Mouse (Mus musculus): ENCODE measurements around the gene Adi1. TPM values are rescaled to one million over a fixed set of nuclear protein-coding genes. Genes with fewer than 3 reads are reported as not detected.

The Adi1 gene
- 83.1 and 84.0 TPM in 2 replicates for polyA plus RNA-seq (2015; fragmentation: Nextera tagmentation; extraction: Ambion mirVana)

- H3K4me2 ChIP-seq (ENCODE audit: low read depth, low read length), result peak within 1 kb of the TSS; percentile 67
- H3K9me3 ChIP-seq (ENCODE audit: control insufficient read depth, low read length), result no peaks in the 10 kb centered on the region
- peak within 1 kb of the TSS; percentile 96 for H3K27ac ChIP-seq (ENCODE audit: low read length)
- peaks cover 10% of the 10 kb centered on the region for H3K36me3 ChIP-seq (ENCODE audit: control insufficient read depth, insufficient read depth, low read length)
- ATAC-seq (ENCODE audit: low read depth), result peak; percentile 96
- no peaks in the 10 kb centered on the region for H3K27me3 ChIP-seq (ENCODE audit: control insufficient read depth, insufficient read depth, low read depth, low read length)
- WGBS, result 2% methylated on average over 53 of the region's 53 CpGs
- H3K4me1 ChIP-seq (replicated peaks; ENCODE audit: control insufficient read depth, insufficient read depth, low read length), result peaks cover 10% of the 10 kb centered on the region
- H3K9ac ChIP-seq (ENCODE audit: low read length), result peak within 1 kb of the TSS; percentile 78
- peak within 1 kb of the TSS; percentile 66 for H3K4me3 ChIP-seq (ENCODE audit: low read length)
Measured at GRCm38 (mm10) chr12:28675121-28675924, at the start of gene Adi1. Gene Adi1 (plus strand): TSS chr12:28675231.

GRCm38 (mm10) chr12:28625407-28625806 is 49.6 kb upstream of the Adi1 start:
- H3K4me1 ChIP-seq (replicated peaks; ENCODE audit: control insufficient read depth, insufficient read depth, low read length), result peaks cover 21% of the 10 kb centered on the region
- no peak overlapping the region for H3K4me2 ChIP-seq (ENCODE audit: low read depth, low read length)
- ATAC-seq (ENCODE audit: low read depth), result peak; percentile 35; the same call in 1 of the 2 replicates
- no peak overlapping the region for H3K9ac ChIP-seq (ENCODE audit: low read length)
- H3K27me3 ChIP-seq (ENCODE audit: control insufficient read depth, insufficient read depth, low read depth, low read length), result no peaks in the 10 kb centered on the region
- WGBS, result 46% methylated on average over 7 of the region's 7 CpGs
- H3K4me3 ChIP-seq (ENCODE audit: low read length), result no peak overlapping the region
- peaks cover 23% of the 10 kb centered on the region for H3K36me3 ChIP-seq (ENCODE audit: control insufficient read depth, insufficient read depth, low read length)
- no peak overlapping the region for H3K27ac ChIP-seq (ENCODE audit: low read length)
- H3K9me3 ChIP-seq (ENCODE audit: control insufficient read depth, low read length), result no peaks in the 10 kb centered on the region

- Histone ChIP-seq H3K4me3 (ENCODE audit: low read length) (no peak overlapping the region), H3K4me2 (ENCODE audit: low read depth, low read length) (no peak overlapping the region), H3K9me3 (ENCODE audit: control insufficient read depth, low read length) (no peaks in the 10 kb centered on the region), H3K27me3 (ENCODE audit: control insufficient read depth, insufficient read depth, low read depth, low read length) (no peaks in the 10 kb centered on the region), H3K4me1 (replicated peaks; ENCODE audit: control insufficient read depth, insufficient read depth, low read length) (peaks cover 16% of the 10 kb centered on the region), H3K36me3 (ENCODE audit: control insufficient read depth, insufficient read depth, low read length) (peaks cover 38% of the 10 kb centered on the region), H3K27ac (ENCODE audit: low read length) (no peak overlapping the region), H3K9ac (ENCODE audit: low read length) (no peak overlapping the region)
- ATAC-seq (ENCODE audit: low read depth), result no peak
- 44% methylated on average over 4 of the region's 4 CpGs for WGBS
Measured at GRCm38 (mm10) chr12:28627092-28627491, 47.9 kb upstream of the Adi1 start.

- H3K9me3 ChIP-seq (ENCODE audit: control insufficient read depth, low read length), result no peaks in the 10 kb centered on the region
- no peak for ATAC-seq (ENCODE audit: low read depth)
- H3K4me1 ChIP-seq (replicated peaks; ENCODE audit: control insufficient read depth, insufficient read depth, low read length), result peaks cover 7% of the 10 kb centered on the region
- H3K27ac ChIP-seq (ENCODE audit: low read length), result no peak overlapping the region
- 90% methylated on average over 2 of the region's 2 CpGs for WGBS
- H3K9ac ChIP-seq (ENCODE audit: low read length), result no peak overlapping the region
- H3K4me3 ChIP-seq (ENCODE audit: low read length), result no peak overlapping the region
- peaks cover 51% of the 10 kb centered on the region for H3K36me3 ChIP-seq (ENCODE audit: control insufficient read depth, insufficient read depth, low read length)
- H3K4me2 ChIP-seq (ENCODE audit: low read depth, low read length), result no peak overlapping the region
- no peaks in the 10 kb centered on the region for H3K27me3 ChIP-seq (ENCODE audit: control insufficient read depth, insufficient read depth, low read depth, low read length)
Measured at GRCm38 (mm10) chr12:28628436-28628835, 46.6 kb upstream of the Adi1 start.

GRCm38 (mm10) chr12:28635058-28635534 is 39.9 kb upstream of the Adi1 start:
- Histone ChIP-seq H3K27me3 (ENCODE audit: control insufficient read depth, insufficient read depth, low read depth, low read length) (no peaks in the 10 kb centered on the region), H3K4me1 (replicated peaks; ENCODE audit: control insufficient read depth, insufficient read depth, low read length) (peaks cover 10% of the 10 kb centered on the region), H3K4me3 (ENCODE audit: low read length) (peak overlapping the region; percentile 80), H3K27ac (ENCODE audit: low read length) (peak overlapping the region; percentile 78), H3K9ac (ENCODE audit: low read length) (peak overlapping the region; percentile 97), H3K9me3 (ENCODE audit: control insufficient read depth, low read length) (no peaks in the 10 kb centered on the region), H3K36me3 (ENCODE audit: control insufficient read depth, insufficient read depth, low read length) (peaks cover 37% of the 10 kb centered on the region), H3K4me2 (ENCODE audit: low read depth, low read length) (peak overlapping the region; percentile 52)
- 1% methylated on average over 23 of the region's 23 CpGs for WGBS
- peak; percentile 27 for ATAC-seq (ENCODE audit: low read depth)

- 5% methylated on average over 69 of the region's 69 CpGs for WGBS
- Histone ChIP-seq H3K27ac (ENCODE audit: low read length) (peak within 1 kb of the TSS; percentile 78), H3K36me3 (ENCODE audit: control insufficient read depth, insufficient read depth, low read length) (peaks cover 30% of the 10 kb centered on the region), H3K4me2 (ENCODE audit: low read depth, low read length) (peak within 1 kb of the TSS; percentile 56), H3K9me3 (ENCODE audit: control insufficient read depth, low read length) (no peaks in the 10 kb centered on the region), H3K27me3 (ENCODE audit: control insufficient read depth, insufficient read depth, low read depth, low read length) (no peaks in the 10 kb centered on the region), H3K4me1 (replicated peaks; ENCODE audit: control insufficient read depth, insufficient read depth, low read length) (peaks cover 10% of the 10 kb centered on the region), H3K4me3 (ENCODE audit: low read length) (peak within 1 kb of the TSS; percentile 80), H3K9ac (ENCODE audit: low read length) (peak within 1 kb of the TSS; percentile 97)
- ATAC-seq (ENCODE audit: low read depth), result peak; percentile 98
Measured at GRCm38 (mm10) chr12:28635535-28636476, 39.2 kb upstream of the Adi1 start, which contains the start of gene Rps7. Gene Rps7 (minus strand): TSS chr12:28635953.

GRCm38 (mm10) chr12:28636543-28636942 is 38.5 kb upstream of the Adi1 start:
- H3K4me2 ChIP-seq (ENCODE audit: low read depth, low read length), result peak overlapping the region; percentile 56
- no peak overlapping the region for H3K27ac ChIP-seq (ENCODE audit: low read length)
- no peaks in the 10 kb centered on the region for H3K27me3 ChIP-seq (ENCODE audit: control insufficient read depth, insufficient read depth, low read depth, low read length)
- H3K4me1 ChIP-seq (replicated peaks; ENCODE audit: control insufficient read depth, insufficient read depth, low read length), result peaks cover 10% of the 10 kb centered on the region
- H3K4me3 ChIP-seq (ENCODE audit: low read length), result peak overlapping the region; percentile 80
- 84% methylated on average over 6 of the region's 6 CpGs for WGBS
- no peak for ATAC-seq (ENCODE audit: low read depth)
- H3K9ac ChIP-seq (ENCODE audit: low read length), result no peak overlapping the region; the same call in 1 of the 2 replicates
- no peaks in the 10 kb centered on the region for H3K9me3 ChIP-seq (ENCODE audit: control insufficient read depth, low read length)
- peaks cover 25% of the 10 kb centered on the region for H3K36me3 ChIP-seq (ENCODE audit: control insufficient read depth, insufficient read depth, low read length)

GRCm38 (mm10) chr12:28638778-28639177 is 36.3 kb upstream of the Adi1 start:
- WGBS, result 58% methylated on average over 2 of the region's 2 CpGs

More at GRCm38 (mm10) chr12:28638778-28639177, 36.3 kb upstream of the Adi1 start:
- ATAC-seq (ENCODE audit: low read depth), result no peak
- Histone ChIP-seq H3K9ac (ENCODE audit: low read length) (no peak overlapping the region), H3K4me2 (ENCODE audit: low read depth, low read length) (no peak overlapping the region), H3K27ac (ENCODE audit: low read length) (no peak overlapping the region), H3K36me3 (ENCODE audit: control insufficient read depth, insufficient read depth, low read length) (peaks cover 2% of the 10 kb centered on the region; the same call in 1 of the 2 replicates), H3K9me3 (ENCODE audit: control insufficient read depth, low read length) (no peaks in the 10 kb centered on the region), H3K4me1 (replicated peaks; ENCODE audit: control insufficient read depth, insufficient read depth, low read length) (peaks cover 7% of the 10 kb centered on the region; the same call in 1 of the 2 replicates), H3K27me3 (ENCODE audit: control insufficient read depth, insufficient read depth, low read depth, low read length) (no peaks in the 10 kb centered on the region), H3K4me3 (ENCODE audit: low read length) (no peak overlapping the region)
